Mouse (Mus musculus): ENCODE results near the gene Taf1b. TPM values are rescaled to one million over a fixed set of nuclear protein-coding genes. Genes with fewer than 3 reads are reported as not detected.

The Taf1b gene
- total RNA-seq, 1 experiment, result 27.7 TPM

- Histone ChIP-seq H3K27ac (ENCODE audit: insufficient read depth, low read depth, low read length, poor library complexity, severe bottlenecking) (no peak overlapping the region), H3K9me3 (ENCODE audit: control insufficient read depth, insufficient read depth, low read depth, low read length) (no peaks in the 10 kb centered on the region), H3K36me3 (ENCODE audit: control insufficient read depth, insufficient read depth, low read length, poor library complexity, severe bottlenecking) (no peaks in the 10 kb centered on the region), H3K4me3 (ENCODE audit: insufficient read depth in 1 of 2, low read depth in 1 of 2, low read length in 2 of 2, poor library complexity in 1 of 2, severe bottlenecking in 1 of 2) (no peak overlapping the region), H3K9ac (ENCODE audit: insufficient read depth, low read depth, low read length, poor library complexity, severe bottlenecking) (no peak overlapping the region), H3K4me1 (ENCODE audit: control insufficient read depth in 2 of 2, insufficient read depth in 2 of 2, low read length in 2 of 2, poor library complexity in 1 of 2) (peaks cover 0 to 1% of the 10 kb centered on the region in 2 experiments; a peak in 1 of 4 replicates)
- TF ChIP-seq ZC3H11A (IDR thresholded peaks at IDR 0.05; ENCODE audit: borderline replicate concordance, low read depth, low read length) (no peak), HCFC1 (IDR thresholded peaks at IDR 0.05; ENCODE audit: borderline replicate concordance, insufficient read depth, low read length) (no peak), CHD2 (IDR thresholded peaks at IDR 0.05; ENCODE audit: low read depth, low read length) (no peak), ZNF384 (IDR thresholded peaks at IDR 0.05; ENCODE audit: low read depth, low read length) (no peak), MAFK (IDR thresholded peaks at IDR 0.05; ENCODE audit: insufficient read depth, low read depth, low read length) (0 out of 2 replicates have a peak, but pooled peaks have one; percentile 4)
- no peak for DNase-seq (ENCODE audit: low read depth, low spot score)
- in situ Hi-C loops (cut with MboI; ENCODE audit: low sequenced_read_pairs in 2 of 2, unreplicated experiment in 2 of 2), result no loop called here
Observed at GRCm38 (mm10) chr12:24541426-24542154, 43.4 kb downstream of the Taf1b start.

DNA sequence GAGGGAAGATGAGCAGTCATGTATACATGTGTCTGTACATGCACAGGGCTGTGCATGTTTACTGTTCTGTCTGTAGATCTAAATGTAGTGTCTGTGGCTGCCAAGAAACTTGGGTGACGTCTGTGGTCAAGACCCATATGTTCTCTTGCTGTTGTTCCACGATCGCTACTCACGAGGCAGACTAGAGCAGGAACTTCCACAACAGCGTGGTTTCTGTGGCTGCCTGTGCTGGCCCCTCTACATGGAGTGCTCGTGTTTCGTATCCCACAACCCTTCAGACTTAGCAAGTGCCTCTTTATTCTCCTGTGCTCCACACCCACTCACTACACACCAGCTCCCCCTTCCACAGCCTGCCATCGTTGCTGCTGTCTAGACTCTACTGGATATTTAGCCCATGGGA, 49.5 kb downstream of the Taf1b start:
- H3K27ac ChIP-seq (ENCODE audit: insufficient read depth, low read depth, low read length, poor library complexity, severe bottlenecking), result no peak overlapping the region
- H3K36me3 ChIP-seq (ENCODE audit: control insufficient read depth, insufficient read depth, low read length, poor library complexity, severe bottlenecking), result no peaks in the 10 kb centered on the region; the same call in 1 of the 2 replicates
- H3K4me1 ChIP-seq (ENCODE audit: control insufficient read depth in 2 of 2, insufficient read depth in 2 of 2, low read length in 2 of 2, poor library complexity in 1 of 2), result no peaks in the 10 kb centered on the region
- H3K4me3 ChIP-seq (ENCODE audit: insufficient read depth in 1 of 2, low read depth in 1 of 2, low read length in 2 of 2, poor library complexity in 1 of 2, severe bottlenecking in 1 of 2), result no peak overlapping the region
- DNase-seq (ENCODE audit: low read depth, low spot score), result no peak
- TF ChIP-seq ZNF384 (IDR thresholded peaks at IDR 0.05; ENCODE audit: low read depth, low read length) (no peak), HCFC1 (IDR thresholded peaks at IDR 0.05; ENCODE audit: borderline replicate concordance, insufficient read depth, low read length) (no peak), ZC3H11A (IDR thresholded peaks at IDR 0.05; ENCODE audit: borderline replicate concordance, low read depth, low read length) (no peak), MAFK (IDR thresholded peaks at IDR 0.05; ENCODE audit: insufficient read depth, low read depth, low read length) (no peak)
- in situ Hi-C loops (cut with MboI; ENCODE audit: low sequenced_read_pairs in 2 of 2, unreplicated experiment in 2 of 2), result no loop called here
- no peak overlapping the region for H3K9ac ChIP-seq (ENCODE audit: insufficient read depth, low read depth, low read length, poor library complexity, severe bottlenecking)
- no peaks in the 10 kb centered on the region for H3K9me3 ChIP-seq (ENCODE audit: control insufficient read depth, insufficient read depth, low read depth, low read length)

- no peaks in the 10 kb centered on the region for H3K9me3 ChIP-seq (ENCODE audit: control insufficient read depth, insufficient read depth, low read depth, low read length)
- H3K36me3 ChIP-seq (ENCODE audit: control insufficient read depth, insufficient read depth, low read length, poor library complexity, severe bottlenecking), result no peaks in the 10 kb centered on the region; the same call in 1 of the 2 replicates
- DNase-seq (ENCODE audit: low read depth, low spot score), result no peak
- H3K4me3 ChIP-seq (ENCODE audit: insufficient read depth in 1 of 2, low read depth in 1 of 2, low read length in 2 of 2, poor library complexity in 1 of 2, severe bottlenecking in 1 of 2), result no peak overlapping the region
- no peaks in the 10 kb centered on the region for H3K4me1 ChIP-seq (ENCODE audit: control insufficient read depth in 2 of 2, insufficient read depth in 2 of 2, low read length in 2 of 2, poor library complexity in 1 of 2)
- no peak overlapping the region for H3K9ac ChIP-seq (ENCODE audit: insufficient read depth, low read depth, low read length, poor library complexity, severe bottlenecking)
- TF ChIP-seq MAFK (IDR thresholded peaks at IDR 0.05; ENCODE audit: insufficient read depth, low read depth, low read length) (no peak), ZNF384 (IDR thresholded peaks at IDR 0.05; ENCODE audit: low read depth, low read length) (no peak), HCFC1 (IDR thresholded peaks at IDR 0.05; ENCODE audit: borderline replicate concordance, insufficient read depth, low read length) (no peak), CHD2 (IDR thresholded peaks at IDR 0.05; ENCODE audit: low read depth, low read length) (no peak), ZC3H11A (IDR thresholded peaks at IDR 0.05; ENCODE audit: borderline replicate concordance, low read depth, low read length) (no peak)
- in situ Hi-C loops (cut with MboI; ENCODE audit: low sequenced_read_pairs in 2 of 2, unreplicated experiment in 2 of 2), result no loop called here
- no peak overlapping the region for H3K27ac ChIP-seq (ENCODE audit: insufficient read depth, low read depth, low read length, poor library complexity, severe bottlenecking)
Observed at GRCm38 (mm10) chr12:24548885-24549284, 50.7 kb downstream of the Taf1b start.

GRCm38 (mm10) chr12:24552531-24552930, 54.4 kb downstream of the Taf1b start:
- no peak overlapping the region for H3K4me3 ChIP-seq (ENCODE audit: insufficient read depth in 1 of 2, low read depth in 1 of 2, low read length in 2 of 2, poor library complexity in 1 of 2, severe bottlenecking in 1 of 2)
- no peak overlapping the region for H3K27ac ChIP-seq (ENCODE audit: insufficient read depth, low read depth, low read length, poor library complexity, severe bottlenecking)
- in situ Hi-C loops (cut with MboI; ENCODE audit: low sequenced_read_pairs in 2 of 2, unreplicated experiment in 2 of 2), result loop anchor here in 1 of 2 experiments (10.0 kb wide), 1 partner anchor 58 kb away; the partner anchor contains the start of gene Taf1b
- TF ChIP-seq MAFK (IDR thresholded peaks at IDR 0.05; ENCODE audit: insufficient read depth, low read depth, low read length), result no peak
- no peaks in the 10 kb centered on the region for H3K9me3 ChIP-seq (ENCODE audit: control insufficient read depth, insufficient read depth, low read depth, low read length)
- H3K4me1 ChIP-seq (ENCODE audit: control insufficient read depth in 2 of 2, insufficient read depth in 2 of 2, low read length in 2 of 2, poor library complexity in 1 of 2), result no peaks in the 10 kb centered on the region
- H3K36me3 ChIP-seq (ENCODE audit: control insufficient read depth, insufficient read depth, low read length, poor library complexity, severe bottlenecking), result no peaks in the 10 kb centered on the region; the same call in 1 of the 2 replicates
- no peak overlapping the region for H3K9ac ChIP-seq (ENCODE audit: insufficient read depth, low read depth, low read length, poor library complexity, severe bottlenecking)
- DNase-seq (ENCODE audit: low read depth, low spot score), result no peak

Measured in ES-E14 (cell line).